Mouse (Mus musculus) lung, adult 2 months (tissue): ENCODE data around the gene Robo2.

ENCODE experiments used
- CTCF ChIP-seq: fragments of 200-500 bp; IDR thresholded peaks from 2 replicates; pipeline ENCODE4 v1.5.1; 2011; ENCODE audit warnings: mild to moderate bottlenecking, low read length, control low read depth; ENCODE audit not compliant: insufficient read depth
- POLR2A ChIP-seq: fragments of 200-500 bp; IDR thresholded peaks from 2 replicates; pipeline ENCODE4 v1.6.1; 2011; ENCODE audit warnings: low read depth, mild to moderate bottlenecking, control low read depth, low read length, borderline replicate concordance; ENCODE audit errors: extremely low read depth

GRCm38 (mm10) chr16:74191621-74192020 lies 220.0 kb downstream of the Robo2 start:
- TF ChIP-seq CTCF = no peak
- no peak for TF ChIP-seq POLR2A
